Mouse (Mus musculus) embryonic fibroblast, embryonic 13.5 days (primary cell): ENCODE measurements around the gene Cdx2. TPM values are rescaled to one million over a fixed set of nuclear protein-coding genes. Genes with fewer than 3 reads are reported as not detected.

Experiments used
- H3K27ac ChIP-seq: 2 replicates; pipeline ENCODE4 v1.5.1; 2012; ENCODE audit warnings: low read length, control low read depth, inconsistent platforms; ENCODE audit not compliant: insufficient read depth
- H3K4me1 ChIP-seq: 2 replicates; pipeline ENCODE4 v1.6.1; 2011; ENCODE audit warnings: low read length; ENCODE audit not compliant: control insufficient read depth, insufficient read depth
- H3K4me3 ChIP-seq: 2 replicates; pipeline ENCODE4 v1.5.1; 2011; ENCODE audit warnings: mild to moderate bottlenecking, control low read depth, low read length; ENCODE audit not compliant: insufficient read depth
- CTCF ChIP-seq: IDR thresholded peaks from 2 replicates; pipeline ENCODE4 v1.5.1; 2011; ENCODE audit warnings: mild to moderate bottlenecking, control low read depth, low read length, moderate library complexity, borderline replicate concordance; ENCODE audit not compliant: insufficient read depth
- POLR2A ChIP-seq: IDR thresholded peaks from 2 replicates; pipeline ENCODE4 v1.6.1; 2011; ENCODE audit warnings: low read depth, mild to moderate bottlenecking, control low read depth, low read length, moderate library complexity
- polyA plus RNA-seq: library from polyadenylated mRNA; stranded (reverse); fragments of >200 nt; gene quantifications from 2 replicates; pipeline ENCODE4 v1.2.4, GENCODE M21; 2011; ENCODE audit warnings: low read depth; ENCODE audit not compliant: missing spikeins, insufficient read length

Cdx2 gene
- polyA plus RNA-seq, 1 experiment: not detected

DNA sequence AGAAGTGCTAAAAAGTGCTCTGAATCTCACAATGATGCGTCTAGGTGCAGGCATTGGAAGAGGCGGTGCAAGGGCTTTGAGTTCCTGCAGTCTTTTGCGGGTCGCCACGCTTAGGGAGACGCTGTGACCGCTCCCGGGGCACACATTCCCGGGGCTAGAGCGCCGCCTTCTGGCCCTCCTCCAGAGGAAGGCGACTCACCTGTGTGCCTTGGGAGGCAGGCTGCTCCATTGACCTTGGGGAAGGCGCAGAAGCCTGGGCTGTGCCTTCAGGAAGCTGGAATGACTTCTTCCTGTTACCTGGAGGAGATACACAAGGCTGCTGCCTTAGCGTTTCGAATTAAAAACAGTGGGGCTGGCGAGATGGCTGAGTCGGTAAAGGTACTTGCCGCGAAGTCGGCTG is 12.9 kb downstream of the Cdx2 start:
- no peak overlapping the region for H3K4me3 ChIP-seq
- H3K27ac ChIP-seq: no peak overlapping the region
- H3K4me1 ChIP-seq: peaks cover 5% of the 10 kb centered on the region; the same call in 1 of the 2 replicates
- TF ChIP-seq POLR2A (no peak), CTCF (peak; percentile 13; the same call in 1 of the 2 replicates)

DNA sequence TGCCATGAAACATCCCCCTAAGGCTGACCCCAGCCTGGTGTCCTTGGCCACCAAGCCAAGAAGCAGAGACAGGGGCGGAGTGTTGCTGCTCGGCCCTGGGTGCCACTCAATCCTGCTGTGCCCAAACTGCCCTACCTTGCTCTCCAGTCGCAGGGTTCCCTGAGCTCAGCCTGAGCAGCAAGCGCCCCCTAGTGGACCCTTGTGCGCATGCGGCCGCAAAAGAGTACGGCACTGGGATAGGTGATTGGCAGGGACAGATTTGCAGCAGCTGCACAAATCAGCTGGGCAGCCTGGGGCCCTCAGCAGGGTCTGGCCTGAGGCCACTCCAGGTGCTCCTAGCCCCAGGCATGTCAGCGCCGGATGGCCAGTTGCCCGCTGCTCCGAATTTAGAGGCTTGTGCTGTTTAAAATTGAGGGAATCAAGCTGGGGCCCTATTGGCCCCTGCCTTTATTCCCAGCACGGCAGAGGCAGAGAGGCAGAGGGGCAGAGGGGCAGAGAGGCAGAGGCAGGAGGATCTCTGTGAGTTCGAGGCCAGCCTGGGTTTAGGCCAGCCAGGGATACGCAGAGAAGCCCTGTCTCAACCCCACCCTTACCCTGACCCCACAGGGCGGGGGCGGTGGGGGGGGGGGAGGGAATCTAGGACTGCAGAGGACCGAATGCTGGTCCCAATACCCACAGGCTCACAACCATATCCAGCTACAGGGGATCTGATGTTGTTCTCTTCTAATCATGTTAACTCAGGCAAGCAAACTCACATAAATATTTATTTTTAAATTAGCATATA is 13.8 kb downstream of the Cdx2 start:
- no peak overlapping the region for H3K4me3 ChIP-seq

DNA sequence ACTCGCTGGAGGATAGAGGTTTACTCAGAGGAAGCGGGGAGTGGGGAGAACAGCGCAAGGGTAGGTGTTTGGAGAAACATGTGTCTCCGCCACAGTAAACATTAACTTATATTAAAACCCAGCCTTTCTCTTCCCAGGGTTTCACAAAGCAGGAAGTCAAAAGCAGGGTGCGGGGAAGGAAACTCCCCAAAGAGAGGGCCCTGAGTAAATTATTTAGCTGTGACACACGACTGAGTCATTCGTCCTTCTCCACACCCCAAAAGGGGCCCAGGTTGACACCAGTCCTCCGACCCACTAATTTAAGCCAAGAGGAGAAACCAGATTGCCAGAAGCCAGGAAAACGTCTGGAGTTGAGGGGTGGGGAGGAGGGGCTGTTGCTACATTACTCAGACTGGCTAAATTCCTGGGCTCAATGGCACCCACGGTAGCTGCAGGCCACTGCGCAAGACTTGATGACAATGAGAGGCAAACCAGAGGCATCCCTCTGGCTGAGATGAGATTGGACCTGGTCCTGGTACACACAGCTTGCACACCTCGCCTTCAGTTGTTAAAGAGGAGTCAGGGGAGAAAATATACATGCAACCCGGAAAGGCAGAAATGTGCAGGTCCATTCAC is 14.5 kb downstream of the Cdx2 start:
- Histone ChIP-seq H3K4me1 (peaks cover 5% of the 10 kb centered on the region; the same call in 1 of the 2 replicates), H3K4me3 (no peak overlapping the region), H3K27ac (0 out of 2 replicates have a peak overlapping the region, but pooled peaks have one; percentile 28)
- TF ChIP-seq CTCF: no peak
- no peak for TF ChIP-seq POLR2A

More for the DNA sequence above, 13.8 kb downstream of the Cdx2 start:
- Histone ChIP-seq H3K27ac (no peak overlapping the region), H3K4me1 (peaks cover 5% of the 10 kb centered on the region; the same call in 1 of the 2 replicates)
- TF ChIP-seq CTCF (peak; percentile 78), POLR2A (no peak)

DNA sequence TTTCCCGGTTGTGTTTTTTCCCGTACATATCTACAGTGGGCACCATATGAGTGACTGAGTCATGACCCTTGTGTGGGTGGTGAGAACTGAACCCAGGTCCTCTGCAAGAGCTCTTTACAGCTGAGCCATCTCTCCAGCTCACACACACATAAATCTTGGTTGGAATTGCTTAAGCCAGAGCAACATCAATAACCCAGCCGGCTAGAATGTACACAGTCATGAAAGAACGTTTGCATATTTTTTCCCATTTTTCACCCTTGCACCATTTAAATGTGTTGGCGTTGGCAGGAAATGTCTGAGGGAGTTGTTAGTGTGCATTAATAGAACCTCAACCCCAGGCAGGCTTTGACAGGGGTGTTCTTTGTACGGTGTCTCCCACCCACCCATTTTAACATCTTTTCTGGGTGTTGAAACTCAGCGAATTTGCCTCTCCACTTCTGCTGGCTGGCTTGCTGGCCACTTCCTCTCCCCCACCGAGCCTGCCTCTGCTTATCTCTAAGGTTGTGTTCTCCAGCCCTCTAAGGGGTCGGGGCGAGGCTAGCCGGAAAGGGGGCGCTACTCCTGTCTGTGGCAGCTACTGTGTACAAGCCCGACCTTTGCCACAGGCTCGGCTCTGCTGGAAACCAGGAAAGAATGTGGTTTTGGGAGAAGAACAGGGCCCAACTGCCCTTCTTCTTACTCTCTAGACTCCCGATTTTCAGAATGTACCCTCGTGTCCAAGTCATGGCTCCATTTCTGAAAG is 15.1 kb downstream of the Cdx2 start:
- 0 out of 2 replicates have a peak overlapping the region, but pooled peaks have one; percentile 28 for H3K27ac ChIP-seq
- no peak overlapping the region for H3K4me3 ChIP-seq
- no peak for TF ChIP-seq POLR2A
- no peak for TF ChIP-seq CTCF
- peaks cover 5% of the 10 kb centered on the region; the same call in 1 of the 2 replicates for H3K4me1 ChIP-seq

DNA sequence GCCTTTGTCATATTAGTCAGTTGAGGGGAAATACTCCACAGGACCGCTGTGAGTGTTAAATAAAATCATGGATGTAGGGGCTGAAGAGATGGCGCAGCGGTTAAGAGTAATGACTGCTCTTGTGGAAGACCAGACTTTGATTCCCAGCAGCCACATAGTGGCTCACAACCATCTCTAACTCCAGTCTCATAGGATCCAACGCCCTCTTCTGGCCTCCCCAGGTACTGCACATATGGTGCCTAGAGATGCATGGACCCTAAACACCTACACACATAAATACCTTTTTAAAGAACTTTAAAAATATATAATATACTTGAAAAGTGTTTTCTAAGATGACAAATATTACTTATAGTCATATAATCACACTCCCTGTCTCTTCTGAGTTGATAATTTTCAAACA is 22.7 kb downstream of the Cdx2 start:
- Histone ChIP-seq H3K27ac (no peak overlapping the region), H3K4me1 (no peaks in the 10 kb centered on the region), H3K4me3 (no peak overlapping the region)
- no peak for TF ChIP-seq CTCF
- no peak for TF ChIP-seq POLR2A

DNA sequence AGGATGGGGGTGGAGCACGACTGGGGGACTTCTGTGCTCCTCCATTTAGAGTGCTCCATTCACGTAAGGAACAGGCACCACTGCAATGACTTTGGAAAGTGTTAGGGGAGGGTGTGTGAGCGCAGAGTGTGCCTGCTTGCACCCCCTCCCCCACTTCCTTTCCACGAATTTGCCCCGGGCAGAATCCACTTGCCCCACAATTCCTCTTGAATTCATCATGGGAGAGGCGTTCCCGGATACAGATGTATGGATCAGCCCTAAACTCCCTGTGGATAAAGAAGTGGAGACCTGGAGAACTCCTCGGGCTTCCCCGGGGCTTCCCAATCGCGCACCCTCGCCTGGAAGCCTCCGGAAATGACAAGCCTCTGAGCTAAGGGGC is 29.5 kb downstream of the Cdx2 start:
- no peaks in the 10 kb centered on the region; the same call in 1 of the 2 replicates for H3K4me1 ChIP-seq
- no peak overlapping the region for H3K27ac ChIP-seq
- no peak overlapping the region for H3K4me3 ChIP-seq
- TF ChIP-seq CTCF (no peak), POLR2A (no peak)

DNA sequence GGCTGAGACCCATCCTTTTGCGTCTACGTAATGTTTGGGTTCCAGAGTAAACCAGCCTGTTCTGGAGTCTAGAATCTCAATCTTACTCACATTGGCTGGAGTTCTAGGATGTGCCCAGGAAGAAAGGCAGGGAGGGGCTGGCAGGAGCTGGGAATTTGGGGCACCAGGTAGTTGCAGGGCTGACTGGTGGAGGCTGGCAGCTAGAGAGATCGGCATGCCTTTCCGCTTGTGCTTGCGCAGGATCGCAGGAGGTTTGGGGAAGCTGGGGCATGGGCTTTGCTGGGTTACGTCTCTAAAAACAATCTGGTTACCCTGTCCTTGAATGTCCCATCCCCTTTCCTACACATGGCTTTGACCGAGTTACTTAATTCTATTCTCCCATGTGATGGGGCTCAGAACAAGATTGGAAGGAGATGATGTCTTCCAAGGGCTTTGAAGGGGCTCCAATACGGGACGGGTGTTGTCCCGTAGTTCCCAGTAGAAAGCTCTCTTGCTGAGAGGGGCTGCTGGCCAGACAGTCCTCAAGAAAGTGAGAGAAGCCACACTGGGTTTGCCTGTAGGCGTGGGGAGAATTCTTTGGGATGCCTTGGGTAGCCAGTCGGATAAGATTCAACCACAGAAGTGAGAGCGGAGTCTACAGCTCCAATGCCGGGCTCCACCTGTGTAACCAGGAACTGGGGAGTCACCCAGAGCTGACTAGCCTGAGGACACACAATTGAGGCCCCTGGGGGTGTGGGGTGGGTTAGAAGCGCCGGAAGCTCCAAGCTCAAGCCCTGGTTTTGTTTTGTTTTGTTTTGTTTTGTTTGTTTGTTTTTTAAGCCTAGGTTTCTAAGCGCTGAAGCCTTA is 30.1 kb downstream of the Cdx2 start:
- no peak overlapping the region for H3K4me3 ChIP-seq
- no peak for TF ChIP-seq CTCF
- H3K4me1 ChIP-seq: no peaks in the 10 kb centered on the region; the same call in 1 of the 2 replicates
- no peak overlapping the region for H3K27ac ChIP-seq

DNA sequence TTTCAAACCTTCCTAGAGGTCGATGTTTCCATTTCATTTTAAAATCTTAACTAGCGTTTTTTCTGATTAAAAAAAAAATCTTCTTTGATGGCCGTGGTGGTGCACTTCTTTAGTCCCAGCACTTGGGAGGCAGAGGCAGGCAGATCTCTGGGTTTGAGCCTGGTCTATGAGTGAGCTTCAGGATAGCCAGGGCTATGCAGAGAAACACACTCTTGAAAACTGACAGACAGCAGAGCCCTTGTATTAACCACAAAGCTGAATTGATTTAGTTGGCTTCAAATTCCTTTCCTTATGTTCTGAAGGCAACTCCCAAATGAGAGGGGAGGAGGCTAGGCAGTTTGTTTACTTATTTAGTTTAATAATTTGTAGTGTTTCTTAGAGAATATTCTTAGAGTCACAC is 31.3 kb downstream of the Cdx2 start:
- Histone ChIP-seq H3K4me1 (no peaks in the 10 kb centered on the region; the same call in 1 of the 2 replicates), H3K4me3 (no peak overlapping the region), H3K27ac (no peak overlapping the region)
- TF ChIP-seq POLR2A (no peak), CTCF (no peak)
